Mouse (Mus musculus) olfactory bulb, adult 2 months (tissue): ENCODE data around the gene Ret.

Experiments used
- CTCF ChIP-seq: fragments of 200-500 bp; IDR thresholded peaks from 2 replicates; pipeline ENCODE4 v1.5.1; 2012; ENCODE audit warnings: low read depth, mild to moderate bottlenecking, low read length, moderate library complexity; ENCODE audit not compliant: insufficient read depth
- POLR2A ChIP-seq: fragments of 200-500 bp; IDR thresholded peaks from 2 replicates; pipeline ENCODE4 v1.6.1; 2012; ENCODE audit warnings: mild to moderate bottlenecking, low read depth, low read length, moderate library complexity; ENCODE audit not compliant: insufficient read depth

DNA sequence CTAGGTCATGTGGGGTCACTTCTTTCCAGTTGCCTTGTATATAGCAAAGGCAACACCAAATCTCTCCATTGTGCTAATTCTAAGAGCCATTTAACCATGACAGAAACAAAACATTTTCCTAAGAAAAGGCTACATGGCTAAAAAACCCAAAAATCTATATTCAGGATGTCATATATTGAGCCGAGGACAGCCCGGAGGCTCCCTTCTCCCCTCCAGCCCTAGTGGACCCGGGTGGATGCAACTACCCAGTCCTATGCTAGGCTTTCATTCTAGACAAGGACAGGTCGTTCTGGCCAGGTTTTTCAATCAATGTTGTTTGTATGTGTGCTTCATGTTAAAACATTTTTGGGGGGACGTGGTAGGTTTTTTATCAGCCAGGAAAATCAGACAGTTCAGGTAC, 44.4 kb downstream of the Ret start:
- TF ChIP-seq CTCF: no peak
- TF ChIP-seq POLR2A: no peak
